Mouse (Mus musculus) hindbrain, embryonic 14.5 days (tissue): ENCODE measurements at regions not wholly inside any gene's neighbourhood (a gene's known extent, or its start where the extent isn't known, plus 50 kb on each side); places are given as distances from the start of the nearest gene placed in this dataset.
A peak's percentile ranks its signal among the peaks of the same experiment; 100 is the strongest.

ENCODE experiments used
- ATAC-seq: fragments of 200-750 bp; cut with Nextera tagmentation; 2 replicates; pipeline ENCODE4 v1.8.0; 2017; ENCODE audit warnings: moderate number of reproducible peaks, mild to moderate bottlenecking, moderate TSS enrichment, moderate library complexity; ENCODE audit not compliant: low FRiP score
- DNase-seq: peaks from one replicate; pipeline ENCODE4 v3.0.0-alpha.2; 2015; ENCODE audit warnings: low spot score
- H3K27ac ChIP-seq: fragments of 300-500 bp; sonication (generic); 2 replicates; pipeline ENCODE4 v1.5.1; 2014; ENCODE audit warnings: mild to moderate bottlenecking, moderate library complexity
- H3K27me3 ChIP-seq: fragments of 300-500 bp; sonication (generic); 2 replicates; pipeline ENCODE4 v1.6.1; 2014; ENCODE audit warnings: mild to moderate bottlenecking, low read length, mixed read lengths; ENCODE audit not compliant: control insufficient read depth, insufficient read depth
- H3K36me3 ChIP-seq: fragments of 300-500 bp; sonication (generic); replicated peaks from 2 replicates; pipeline ENCODE4 v1.6.1; 2014; ENCODE audit not compliant: control insufficient read depth, insufficient read depth
- H3K4me1 ChIP-seq: fragments of 300-500 bp; sonication (generic); replicated peaks from 2 replicates; pipeline ENCODE4 v1.6.1; 2014; ENCODE audit warnings: antibody characterized with exemption, low read length, mixed read lengths; ENCODE audit not compliant: control insufficient read depth, insufficient read depth
- H3K4me2 ChIP-seq: fragments of 300-500 bp; sonication (generic); replicated peaks from 2 replicates; pipeline ENCODE4 v1.6.1; 2014; ENCODE audit warnings: mild to moderate bottlenecking, moderate library complexity
- H3K4me3 ChIP-seq: fragments of 300-500 bp; sonication (generic); replicated peaks from 2 replicates; pipeline ENCODE4 v1.5.1; 2014; ENCODE audit warnings: mild to moderate bottlenecking, low read length
- H3K9ac ChIP-seq: fragments of 300-500 bp; sonication (generic); 2 replicates; pipeline ENCODE4 v1.6.1; 2014
- H3K9me3 ChIP-seq: fragments of 300-500 bp; sonication (generic); 2 replicates; pipeline ENCODE4 v1.6.1; 2016; ENCODE audit warnings: low read length; ENCODE audit not compliant: control insufficient read depth
- WGBS: fragments of 180-500 bp; shearing (Covaris S2); extraction: QIAGEN DNeasy Blood & Tissue Kit; methylation state at CpG from one replicate; pipeline ENCODE4 v1.1.7; 2014; 5-methylcytosine and 5-hydroxymethylcytosine counted together

GRCm38 (mm10) chr7:67895166-67895565 lies 57.5 kb upstream of the Igf1r start:
- H3K4me2 ChIP-seq, result no peak overlapping the region
- H3K9me3 ChIP-seq, result no peaks in the 10 kb centered on the region
- 84% methylated on average over 3 of the region's 3 CpGs for WGBS
- H3K4me3 ChIP-seq, result no peak overlapping the region
- H3K27me3 ChIP-seq, result no peaks in the 10 kb centered on the region
- ATAC-seq (no peak), DNase-seq (no peak)
- no peaks in the 10 kb centered on the region for H3K4me1 ChIP-seq
- H3K27ac ChIP-seq, result no peak overlapping the region
- no peak overlapping the region for H3K9ac ChIP-seq
- no peaks in the 10 kb centered on the region for H3K36me3 ChIP-seq

GRCm38 (mm10) chr7:67892917-67893316 lies 59.7 kb upstream of the Igf1r start:
- Histone ChIP-seq H3K4me1 (no peaks in the 10 kb centered on the region), H3K27ac (no peak overlapping the region), H3K4me2 (no peak overlapping the region), H3K27me3 (no peaks in the 10 kb centered on the region), H3K36me3 (no peaks in the 10 kb centered on the region), H3K9ac (no peak overlapping the region), H3K9me3 (no peaks in the 10 kb centered on the region), H3K4me3 (no peak overlapping the region)
- ATAC-seq, result no peak
- WGBS, result 65% methylated on average over 3 of the region's 3 CpGs
- no peak for DNase-seq

GRCm38 (mm10) chr7:67883040-67883439 lies 69.6 kb upstream of the Igf1r start:
- H3K4me1 ChIP-seq, result no peaks in the 10 kb centered on the region
- H3K4me3 ChIP-seq, result no peak overlapping the region
- 85% methylated on average over 6 of the region's 6 CpGs for WGBS
- no peak overlapping the region for H3K9ac ChIP-seq
- H3K9me3 ChIP-seq, result no peaks in the 10 kb centered on the region
- H3K36me3 ChIP-seq, result no peaks in the 10 kb centered on the region
- no peaks in the 10 kb centered on the region for H3K27me3 ChIP-seq
- DNase-seq (no peak), ATAC-seq (no peak)
- no peak overlapping the region for H3K27ac ChIP-seq
- H3K4me2 ChIP-seq, result no peak overlapping the region

GRCm38 (mm10) chr7:67882606-67883005 lies 70.0 kb upstream of the Igf1r start:
- no peaks in the 10 kb centered on the region for H3K4me1 ChIP-seq
- DNase-seq (no peak), ATAC-seq (no peak)
- no peak overlapping the region for H3K4me2 ChIP-seq
- no peak overlapping the region for H3K4me3 ChIP-seq
- H3K9me3 ChIP-seq, result no peaks in the 10 kb centered on the region
- WGBS, result 76% methylated on average over 8 of the region's 8 CpGs
- no peak overlapping the region for H3K27ac ChIP-seq
- H3K9ac ChIP-seq, result no peak overlapping the region
- no peaks in the 10 kb centered on the region for H3K27me3 ChIP-seq
- H3K36me3 ChIP-seq, result no peaks in the 10 kb centered on the region

GRCm38 (mm10) chr7:67878226-67878625 lies 74.4 kb upstream of the Igf1r start:
- Histone ChIP-seq H3K27me3 (no peaks in the 10 kb centered on the region), H3K4me3 (no peak overlapping the region), H3K36me3 (no peaks in the 10 kb centered on the region), H3K9ac (no peak overlapping the region), H3K4me2 (no peak overlapping the region), H3K9me3 (no peaks in the 10 kb centered on the region), H3K27ac (no peak overlapping the region), H3K4me1 (no peaks in the 10 kb centered on the region)
- no peak for DNase-seq
- ATAC-seq, result no peak
- WGBS, result 41% methylated on average over 1 of the region's 1 CpGs

GRCm38 (mm10) chr7:67877587-67877986 lies 75.0 kb upstream of the Igf1r start:
- Histone ChIP-seq H3K4me3 (no peak overlapping the region), H3K27me3 (no peaks in the 10 kb centered on the region), H3K4me2 (no peak overlapping the region), H3K4me1 (no peaks in the 10 kb centered on the region), H3K36me3 (no peaks in the 10 kb centered on the region), H3K27ac (no peak overlapping the region), H3K9ac (no peak overlapping the region), H3K9me3 (no peaks in the 10 kb centered on the region)
- WGBS, result 86% methylated on average over 3 of the region's 3 CpGs
- ATAC-seq, result no peak
- no peak for DNase-seq

- Histone ChIP-seq H3K9me3 (no peaks in the 10 kb centered on the region), H3K27ac (no peak overlapping the region), H3K27me3 (no peaks in the 10 kb centered on the region), H3K36me3 (no peaks in the 10 kb centered on the region), H3K4me3 (no peak overlapping the region), H3K9ac (no peak overlapping the region), H3K4me2 (no peak overlapping the region), H3K4me1 (0 out of 2 replicates have a peak, but pooled peaks cover 5% of the 10 kb centered on the region)
- WGBS, result 72% methylated on average over 14 of the region's 14 CpGs
- DNase-seq (no peak), ATAC-seq (no peak)
These were observed 94.8 kb upstream of the Synm start for GRCm38 (mm10) chr7:67854080-67855022.

- 99% methylated on average over 3 of the region's 3 CpGs for WGBS
- H3K36me3 ChIP-seq, result no peaks in the 10 kb centered on the region
- H3K27ac ChIP-seq, result no peak overlapping the region
These were observed 93.3 kb upstream of the Synm start for GRCm38 (mm10) chr7:67852859-67853258.

GRCm38 (mm10) chr7:67849509-67849862 lies 89.9 kb upstream of the Synm start:
- Histone ChIP-seq H3K4me1 (peaks cover 10% of the 10 kb centered on the region; the same call in 1 of the 2 replicates), H3K4me2 (peak overlapping the region; percentile 69), H3K27me3 (no peaks in the 10 kb centered on the region), H3K4me3 (peak overlapping the region; percentile 36), H3K9ac (peak overlapping the region; percentile 58), H3K27ac (peak overlapping the region; percentile 65), H3K36me3 (no peaks in the 10 kb centered on the region), H3K9me3 (no peaks in the 10 kb centered on the region)
- 8% methylated on average over 7 of the region's 7 CpGs for WGBS
- DNase-seq (no peak), ATAC-seq (peak; percentile 46; the same call in 1 of the 2 replicates)

More at GRCm38 (mm10) chr7:67852859-67853258, 93.3 kb upstream of the Synm start:
- Histone ChIP-seq H3K4me1 (peaks cover 10% of the 10 kb centered on the region; the same call in 1 of the 2 replicates), H3K4me2 (no peak overlapping the region), H3K9me3 (no peaks in the 10 kb centered on the region), H3K9ac (no peak overlapping the region), H3K27me3 (no peaks in the 10 kb centered on the region), H3K4me3 (no peak overlapping the region)
- DNase-seq (no peak), ATAC-seq (no peak)
